Mouse (Mus musculus): Measurements from ENCODE around the gene Kbtbd12. TPM values are rescaled to one million over a fixed set of nuclear protein-coding genes. Genes with fewer than 3 reads are reported as not detected.

The Kbtbd12 gene
- total and polyA plus RNA-seq, 2 experiments from 2014 or later: 0.34 to 0.68 TPM

- 75% methylated on average over 1 of the region's 1 CpGs for whole genome bisulfite sequencing
- no peaks in the 10 kb centered on the region for H3K36me3 ChIP-seq (ENCODE audit: insufficient read depth, low read length)
- peak; percentile 67 for ATAC-seq
- H3K4me2 ChIP-seq (ENCODE audit: low read depth, low read length): no peak overlapping the region
- DNase-seq (ENCODE audit: low spot score): peak; percentile 42
- no peak overlapping the region for H3K4me3 ChIP-seq (ENCODE audit: low read length)
- peak; percentile 61 for TF ChIP-seq CTCF (IDR thresholded peaks at IDR 0.05; ENCODE audit: low read depth)
- H3K4me1 ChIP-seq (ENCODE audit: insufficient read depth, low read length): no peaks in the 10 kb centered on the region
- H3K9ac ChIP-seq (replicated peaks; ENCODE audit: low read length): no peak overlapping the region
- H3K9me3 ChIP-seq (ENCODE audit: low read length): no peaks in the 10 kb centered on the region
- no peaks in the 10 kb centered on the region for H3K27me3 ChIP-seq (ENCODE audit: insufficient read depth, low read length)
- H3K27ac ChIP-seq: no peak overlapping the region
These were observed 79.7 kb downstream of the Kbtbd12 start for GRCm38 (mm10) chr6:88558076-88558475.

DNA sequence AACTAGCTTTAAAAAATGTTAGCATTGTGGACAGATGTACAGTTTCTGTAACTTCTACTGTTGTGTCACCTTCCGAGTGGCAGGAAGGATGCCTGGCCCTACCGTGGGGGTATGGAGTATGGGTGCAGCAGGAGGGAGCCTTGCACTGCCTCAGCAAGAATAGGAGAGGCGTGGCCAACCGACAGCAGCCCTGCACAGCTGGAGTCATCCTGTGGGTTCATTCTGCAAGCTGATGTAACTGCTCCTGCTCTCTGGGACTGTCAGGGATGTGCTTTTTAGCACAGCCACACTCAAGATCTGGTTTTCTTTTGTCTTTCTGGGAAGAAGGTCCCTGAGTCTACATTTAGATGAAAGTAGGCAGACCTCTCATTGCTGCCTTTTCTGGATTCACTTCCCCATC lies 80.2 kb downstream of the Kbtbd12 start:
- no peak overlapping the region for H3K4me2 ChIP-seq (ENCODE audit: low read depth, low read length)
- no peaks in the 10 kb centered on the region for H3K36me3 ChIP-seq (ENCODE audit: insufficient read depth, low read length)
- H3K9ac ChIP-seq (replicated peaks; ENCODE audit: low read length): no peak overlapping the region
- no peaks in the 10 kb centered on the region for H3K9me3 ChIP-seq (ENCODE audit: low read length)
- ATAC-seq (no peak), DNase-seq (ENCODE audit: low spot score) (no peak)
- no peaks in the 10 kb centered on the region for H3K4me1 ChIP-seq (ENCODE audit: insufficient read depth, low read length)
- TF ChIP-seq CTCF (IDR thresholded peaks at IDR 0.05; ENCODE audit: low read depth): no peak
- no peak overlapping the region for H3K4me3 ChIP-seq (ENCODE audit: low read length)
- 16% methylated on average over 4 of the region's 4 CpGs for WGBS
- no peak overlapping the region for H3K27ac ChIP-seq
- H3K27me3 ChIP-seq (ENCODE audit: insufficient read depth, low read length): no peaks in the 10 kb centered on the region

GRCm38 (mm10) chr6:88549916-88550315 lies 87.8 kb downstream of the Kbtbd12 start:
- DNase-seq (ENCODE audit: low spot score) (no peak), ATAC-seq (0 out of 2 replicates have a peak, but pooled peaks have one; percentile 10)
- no peak overlapping the region for H3K4me3 ChIP-seq (ENCODE audit: low read length)
- no peaks in the 10 kb centered on the region for H3K36me3 ChIP-seq (ENCODE audit: insufficient read depth, low read length)
- H3K4me2 ChIP-seq (ENCODE audit: low read depth, low read length): no peak overlapping the region
- H3K4me1 ChIP-seq (ENCODE audit: insufficient read depth, low read length): 0 out of 2 replicates have a peak, but pooled peaks cover 5% of the 10 kb centered on the region
- no peak overlapping the region for H3K9ac ChIP-seq (replicated peaks; ENCODE audit: low read length)
- no peak overlapping the region for H3K27ac ChIP-seq
- H3K27me3 ChIP-seq (ENCODE audit: insufficient read depth, low read length): no peaks in the 10 kb centered on the region
- TF ChIP-seq CTCF (IDR thresholded peaks at IDR 0.05; ENCODE audit: low read depth): no peak
- H3K9me3 ChIP-seq (ENCODE audit: low read length): no peaks in the 10 kb centered on the region
- 83% methylated on average over 2 of the region's 2 CpGs for WGBS

DNA sequence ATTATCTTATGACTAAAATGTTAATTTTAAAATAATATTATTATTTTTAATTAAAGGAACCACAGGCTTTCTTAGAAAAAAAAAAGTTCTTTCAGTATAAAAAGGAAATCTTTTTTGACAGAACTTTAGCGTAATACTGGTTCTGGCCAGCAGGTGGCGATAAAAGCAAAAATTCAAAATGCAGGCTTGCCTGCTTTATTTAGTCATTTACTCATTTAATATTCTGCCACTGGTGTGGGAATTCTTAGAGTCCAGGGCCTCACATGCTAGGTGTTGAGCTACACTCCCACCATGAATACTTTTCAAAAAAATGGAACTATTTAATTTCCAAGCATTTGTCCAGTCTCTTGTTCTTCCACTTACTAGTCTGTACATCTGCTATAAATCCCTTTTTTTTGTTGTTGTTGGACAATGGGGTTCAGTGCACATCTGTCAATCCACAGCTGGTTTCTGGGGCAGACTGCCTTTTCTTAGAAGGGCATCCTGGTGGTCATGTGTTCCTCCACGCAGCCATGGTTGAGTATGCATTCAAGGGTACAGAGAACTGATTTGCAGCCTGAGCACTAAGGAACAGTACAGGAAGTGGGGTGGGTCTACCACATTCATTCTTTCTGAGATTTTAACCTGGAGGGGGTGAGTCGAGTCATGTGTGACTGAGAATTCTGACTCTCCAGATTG lies 88.5 kb downstream of the Kbtbd12 start:
- Histone ChIP-seq H3K27me3 (ENCODE audit: insufficient read depth, low read length) (no peaks in the 10 kb centered on the region), H3K36me3 (ENCODE audit: insufficient read depth, low read length) (no peaks in the 10 kb centered on the region), H3K9me3 (ENCODE audit: low read length) (no peaks in the 10 kb centered on the region), H3K27ac (no peak overlapping the region), H3K4me3 (ENCODE audit: low read length) (no peak overlapping the region), H3K4me1 (ENCODE audit: insufficient read depth, low read length) (0 out of 2 replicates have a peak, but pooled peaks cover 5% of the 10 kb centered on the region), H3K4me2 (ENCODE audit: low read depth, low read length) (no peak overlapping the region), H3K9ac (replicated peaks; ENCODE audit: low read length) (no peak overlapping the region)
- peak; percentile 78 for DNase-seq (ENCODE audit: low spot score)
- peak; percentile 73 for TF ChIP-seq CTCF (IDR thresholded peaks at IDR 0.05; ENCODE audit: low read depth)
- WGBS: 31% methylated on average over 4 of the region's 4 CpGs
- 0 out of 2 replicates have a peak, but pooled peaks have one; percentile 21 for ATAC-seq

GRCm38 (mm10) chr6:88548405-88549049 lies 89.2 kb downstream of the Kbtbd12 start:
- TF ChIP-seq CTCF (IDR thresholded peaks at IDR 0.05; ENCODE audit: low read depth): no peak

DNA sequence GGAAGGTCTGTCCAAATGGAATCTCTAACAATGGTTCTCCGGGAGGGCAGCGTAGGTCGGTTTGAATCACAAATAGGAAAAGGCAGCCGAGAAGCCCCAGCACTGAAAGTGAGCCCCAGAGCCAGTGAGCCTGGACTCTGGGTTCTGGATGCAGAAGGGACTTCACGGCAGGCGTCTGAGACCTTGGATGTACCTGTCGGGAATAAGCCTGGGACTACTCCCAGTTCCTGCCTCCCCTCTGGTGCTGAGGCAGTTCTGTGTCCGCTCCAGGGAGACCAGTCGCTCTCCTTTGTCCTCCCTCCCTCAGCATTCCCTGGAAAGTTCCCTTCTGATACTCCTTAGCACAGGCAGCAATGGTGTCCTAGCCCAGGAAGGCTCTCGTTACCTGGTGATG lies 92.4 kb downstream of the Kbtbd12 start:
- Histone ChIP-seq H3K27ac (no peak overlapping the region), H3K9me3 (ENCODE audit: low read length) (no peaks in the 10 kb centered on the region), H3K36me3 (ENCODE audit: insufficient read depth, low read length) (no peaks in the 10 kb centered on the region), H3K4me1 (ENCODE audit: insufficient read depth, low read length) (0 out of 2 replicates have a peak, but pooled peaks cover 6% of the 10 kb centered on the region), H3K9ac (replicated peaks; ENCODE audit: low read length) (no peak overlapping the region), H3K4me2 (ENCODE audit: low read depth, low read length) (no peak overlapping the region), H3K4me3 (ENCODE audit: low read length) (no peak overlapping the region), H3K27me3 (ENCODE audit: insufficient read depth, low read length) (no peaks in the 10 kb centered on the region)
- ATAC-seq (no peak), DNase-seq (ENCODE audit: low spot score) (no peak)
- 15% methylated on average over 10 of the region's 10 CpGs for WGBS
- TF ChIP-seq CTCF (IDR thresholded peaks at IDR 0.05; ENCODE audit: low read depth): no peak

More at GRCm38 (mm10) chr6:88548405-88549049, 89.2 kb downstream of the Kbtbd12 start:
- no peak overlapping the region for H3K4me2 ChIP-seq (ENCODE audit: low read depth, low read length)
- H3K36me3 ChIP-seq (ENCODE audit: insufficient read depth, low read length): no peaks in the 10 kb centered on the region
- H3K27ac ChIP-seq: no peak overlapping the region
- H3K4me1 ChIP-seq (ENCODE audit: insufficient read depth, low read length): 0 out of 2 replicates have a peak, but pooled peaks cover 5% of the 10 kb centered on the region
- H3K27me3 ChIP-seq (ENCODE audit: insufficient read depth, low read length): no peaks in the 10 kb centered on the region
- WGBS: 86% methylated on average over 10 of the region's 10 CpGs
- no peak for ATAC-seq
- no peaks in the 10 kb centered on the region for H3K9me3 ChIP-seq (ENCODE audit: low read length)
- no peak overlapping the region for H3K4me3 ChIP-seq (ENCODE audit: low read length)
- H3K9ac ChIP-seq (replicated peaks; ENCODE audit: low read length): no peak overlapping the region
- no peak for DNase-seq (ENCODE audit: low spot score)
